Mouse (Mus musculus) limb, embryonic 11.5 days (tissue): Measurements from ENCODE around the gene Paqr5. TPM values are rescaled to one million over a fixed set of nuclear protein-coding genes. Genes with fewer than 3 reads are reported as not detected.
A peak's percentile ranks its signal among the peaks of the same experiment; 100 is the strongest.

ENCODE experiments used
- ATAC-seq: fragments of 200-750 bp; cut with Nextera tagmentation; 2 replicates; pipeline ENCODE4 v1.8.0; 2017; ENCODE audit warnings: low read depth; ENCODE audit not compliant: insufficient number of reproducible peaks, low FRiP score, low TSS enrichment
- DNase-seq: peaks from one replicate; pipeline ENCODE4 v3.0.0-alpha.2; 2015; ENCODE audit warnings: low spot score
- H3K27ac ChIP-seq: fragments of 300-500 bp; sonication (generic); replicated peaks from 2 replicates; pipeline ENCODE4 v1.5.1; 2014; ENCODE audit warnings: low read depth, mild to moderate bottlenecking, low read length
- H3K27me3 ChIP-seq: fragments of 300-500 bp; sonication (generic); 2 replicates; pipeline ENCODE4 v1.6.1; 2014; ENCODE audit warnings: mild to moderate bottlenecking, low read length, mixed read lengths; ENCODE audit not compliant: control insufficient read depth, insufficient read depth
- H3K36me3 ChIP-seq: fragments of 300-500 bp; sonication (generic); 2 replicates; pipeline ENCODE4 v1.6.1; 2014; ENCODE audit warnings: mild to moderate bottlenecking, low read length, moderate library complexity, mixed read lengths; ENCODE audit not compliant: control insufficient read depth, insufficient read depth
- H3K4me1 ChIP-seq: fragments of 300-500 bp; sonication (generic); 2 replicates; pipeline ENCODE4 v1.6.1; 2014; ENCODE audit warnings: low read length, mixed read lengths; ENCODE audit not compliant: control insufficient read depth, insufficient read depth
- H3K4me2 ChIP-seq: fragments of 300-500 bp; sonication (generic); 2 replicates; pipeline ENCODE4 v1.6.1; 2014; ENCODE audit warnings: low read depth, mild to moderate bottlenecking, moderate library complexity; ENCODE audit not compliant: severe bottlenecking
- H3K4me3 ChIP-seq: fragments of 300-500 bp; sonication (generic); 2 replicates; pipeline ENCODE4 v1.5.1; 2014; ENCODE audit warnings: low read depth, low read length
- H3K9ac ChIP-seq: fragments of 300-500 bp; sonication (generic); 2 replicates; pipeline ENCODE4 v1.6.1; 2014; ENCODE audit warnings: mild to moderate bottlenecking, low read length
- H3K9me3 ChIP-seq: fragments of 300-500 bp; sonication (generic); 2 replicates; pipeline ENCODE4 v1.6.1; 2016; ENCODE audit warnings: low read length; ENCODE audit not compliant: control insufficient read depth
- WGBS: fragments of 180-500 bp; shearing (Covaris S2); extraction: QIAGEN DNeasy Blood & Tissue Kit; methylation state at CpG from one replicate; pipeline ENCODE4 v1.1.7; 2014; 5-methylcytosine and 5-hydroxymethylcytosine counted together
- polyA plus RNA-seq: library from polyadenylated mRNA; unstranded; fragments of >200 nt; fragmentation: Nextera tagmentation; extraction: Ambion mirVana; gene quantifications from 2 replicates; pipeline ENCODE4 v1.2.1, GENCODE M21; 2014

The Paqr5 gene
- polyA plus RNA-seq, 1 experiment from 2014 or later: 0.85 TPM

GRCm38 (mm10) chr9:61945973-61946611 is 80.6 kb downstream of the Paqr5 start:
- DNase-seq: no peak
- peak overlapping the region; percentile 83 for H3K4me2 ChIP-seq
- no peaks in the 10 kb centered on the region for H3K27me3 ChIP-seq
- no peaks in the 10 kb centered on the region for H3K9me3 ChIP-seq
- H3K4me1 ChIP-seq: 0 out of 2 replicates have a peak, but pooled peaks cover 4% of the 10 kb centered on the region
- peaks cover 7% of the 10 kb centered on the region for H3K36me3 ChIP-seq
- ATAC-seq: peak; percentile 80
- WGBS: under 1% methylated on average over 38 of the region's 38 CpGs
- peak overlapping the region; percentile 75 for H3K27ac ChIP-seq
- peak overlapping the region; percentile 77 for H3K4me3 ChIP-seq
- peak overlapping the region; percentile 80 for H3K9ac ChIP-seq

DNA sequence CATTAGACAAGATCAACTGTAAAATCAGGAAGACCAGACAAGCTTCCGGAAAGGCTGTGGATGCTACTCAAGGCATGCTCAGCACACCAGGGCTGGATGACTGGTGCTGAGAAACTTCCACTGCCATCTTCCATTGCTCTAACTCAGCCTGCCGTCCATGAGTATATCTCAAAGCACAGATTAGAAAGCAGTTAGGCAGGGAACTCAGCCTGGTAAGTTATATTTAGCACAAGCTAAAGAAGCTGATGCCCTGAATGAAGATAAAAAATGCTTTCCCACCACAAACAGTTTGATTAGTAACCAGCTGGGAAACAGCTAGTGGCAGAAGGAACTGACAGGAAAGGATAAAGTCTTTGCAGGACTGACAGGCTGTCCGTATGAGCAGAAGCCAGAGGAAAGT is 85.6 kb downstream of the Paqr5 start:
- Histone ChIP-seq H3K27me3 (no peaks in the 10 kb centered on the region), H3K4me3 (no peak overlapping the region), H3K36me3 (peaks cover 21% of the 10 kb centered on the region), H3K4me2 (no peak overlapping the region), H3K9ac (no peak overlapping the region), H3K9me3 (no peaks in the 10 kb centered on the region), H3K27ac (no peak overlapping the region), H3K4me1 (0 out of 2 replicates have a peak, but pooled peaks cover 4% of the 10 kb centered on the region)
- ATAC-seq (no peak), DNase-seq (no peak)
- WGBS: 90% methylated on average over 3 of the region's 3 CpGs

DNA sequence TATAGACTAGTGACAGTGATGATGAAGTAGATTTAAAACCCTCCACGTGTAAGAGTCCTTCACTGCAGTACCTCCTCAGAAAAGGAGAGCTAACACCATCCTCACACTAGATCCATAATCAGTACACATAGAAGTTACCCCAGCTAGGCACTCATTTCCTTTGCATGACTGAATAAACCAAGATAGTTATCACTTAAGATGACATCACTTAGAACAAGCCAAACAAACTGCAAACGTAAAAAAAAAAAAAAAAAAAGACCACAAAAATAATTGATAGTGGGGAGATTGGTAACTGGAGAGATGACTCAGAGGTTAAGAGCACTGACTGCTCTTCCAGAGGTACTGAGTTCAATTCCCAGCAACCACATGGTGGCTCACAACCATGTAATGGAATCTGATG is 93.3 kb downstream of the Paqr5 start:
- H3K4me1 ChIP-seq: no peaks in the 10 kb centered on the region
- no peak overlapping the region for H3K27ac ChIP-seq
- no peak overlapping the region for H3K4me2 ChIP-seq
- H3K36me3 ChIP-seq: peaks cover 24% of the 10 kb centered on the region
- WGBS: 84% methylated on average over 2 of the region's 2 CpGs
- ATAC-seq (no peak), DNase-seq (no peak)
- no peaks in the 10 kb centered on the region for H3K27me3 ChIP-seq
- H3K9me3 ChIP-seq: no peaks in the 10 kb centered on the region
- no peak overlapping the region for H3K4me3 ChIP-seq
- H3K9ac ChIP-seq: no peak overlapping the region

GRCm38 (mm10) chr9:61932009-61932408 is 94.6 kb downstream of the Paqr5 start:
- Histone ChIP-seq H3K9me3 (no peaks in the 10 kb centered on the region), H3K4me2 (no peak overlapping the region), H3K4me3 (no peak overlapping the region), H3K36me3 (peaks cover 22% of the 10 kb centered on the region), H3K9ac (no peak overlapping the region), H3K27ac (no peak overlapping the region), H3K27me3 (no peaks in the 10 kb centered on the region), H3K4me1 (no peaks in the 10 kb centered on the region)
- WGBS: 96% methylated on average over 3 of the region's 3 CpGs
- DNase-seq (no peak), ATAC-seq (no peak)

- Histone ChIP-seq H3K4me3 (no peak overlapping the region), H3K4me1 (no peaks in the 10 kb centered on the region), H3K36me3 (peaks cover 20% of the 10 kb centered on the region; the same call in 1 of the 2 replicates), H3K4me2 (no peak overlapping the region), H3K27ac (no peak overlapping the region), H3K9me3 (no peaks in the 10 kb centered on the region), H3K9ac (no peak overlapping the region), H3K27me3 (no peaks in the 10 kb centered on the region)
- WGBS: 94% methylated on average over 10 of the region's 10 CpGs
- ATAC-seq (no peak), DNase-seq (no peak)
Observed at GRCm38 (mm10) chr9:61925086-61925660, 101.5 kb downstream of the Paqr5 start.

- H3K4me3 ChIP-seq: no peak overlapping the region
- no peak overlapping the region for H3K27ac ChIP-seq
- H3K36me3 ChIP-seq: peaks cover 14% of the 10 kb centered on the region
- no peak for DNase-seq
- no peaks in the 10 kb centered on the region for H3K4me1 ChIP-seq
- H3K9me3 ChIP-seq: no peaks in the 10 kb centered on the region
- 91% methylated on average over 6 of the region's 6 CpGs for WGBS
- H3K27me3 ChIP-seq: no peaks in the 10 kb centered on the region
- ATAC-seq: no peak
- no peak overlapping the region for H3K9ac ChIP-seq
- H3K4me2 ChIP-seq: no peak overlapping the region
Observed at GRCm38 (mm10) chr9:61920331-61920730, 106.3 kb downstream of the Paqr5 start.

DNA sequence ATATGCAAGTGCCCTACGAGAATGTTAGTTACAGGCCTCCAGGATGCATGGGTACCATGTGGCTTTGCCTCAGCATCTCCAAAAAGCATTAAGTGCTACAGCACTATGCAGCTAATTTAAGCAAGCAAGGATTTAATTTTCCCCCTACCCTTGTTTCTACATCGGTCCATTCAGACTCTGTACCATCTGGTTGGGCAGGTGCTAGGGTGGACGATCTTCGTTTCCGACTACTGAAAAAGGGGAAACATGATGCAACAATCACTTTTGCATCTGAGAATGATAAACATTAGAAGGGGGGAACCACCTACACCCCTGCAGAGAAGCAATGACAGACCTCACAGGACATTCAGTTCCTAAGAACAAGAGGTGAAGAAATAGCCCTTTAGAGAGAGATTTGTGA is 107.2 kb downstream of the Paqr5 start:
- H3K27me3 ChIP-seq: no peaks in the 10 kb centered on the region
- H3K4me3 ChIP-seq: no peak overlapping the region
- H3K27ac ChIP-seq: no peak overlapping the region
- no peaks in the 10 kb centered on the region for H3K9me3 ChIP-seq
- peaks cover 14% of the 10 kb centered on the region for H3K36me3 ChIP-seq
- ATAC-seq: no peak
- WGBS: 92% methylated on average over 5 of the region's 5 CpGs
- no peak overlapping the region for H3K4me2 ChIP-seq
- no peaks in the 10 kb centered on the region for H3K4me1 ChIP-seq
- no peak for DNase-seq
- no peak overlapping the region for H3K9ac ChIP-seq

GRCm38 (mm10) chr9:61917436-61917835 is 109.2 kb downstream of the Paqr5 start:
- Histone ChIP-seq H3K9ac (no peak overlapping the region), H3K36me3 (peaks cover 15% of the 10 kb centered on the region), H3K4me2 (no peak overlapping the region), H3K27ac (no peak overlapping the region), H3K27me3 (no peaks in the 10 kb centered on the region), H3K4me1 (peaks cover 4% of the 10 kb centered on the region; the same call in 1 of the 2 replicates), H3K9me3 (no peaks in the 10 kb centered on the region), H3K4me3 (no peak overlapping the region)
- 94% methylated on average over 6 of the region's 6 CpGs for WGBS
- DNase-seq (no peak), ATAC-seq (no peak)
